In the genomic region with DNA sequence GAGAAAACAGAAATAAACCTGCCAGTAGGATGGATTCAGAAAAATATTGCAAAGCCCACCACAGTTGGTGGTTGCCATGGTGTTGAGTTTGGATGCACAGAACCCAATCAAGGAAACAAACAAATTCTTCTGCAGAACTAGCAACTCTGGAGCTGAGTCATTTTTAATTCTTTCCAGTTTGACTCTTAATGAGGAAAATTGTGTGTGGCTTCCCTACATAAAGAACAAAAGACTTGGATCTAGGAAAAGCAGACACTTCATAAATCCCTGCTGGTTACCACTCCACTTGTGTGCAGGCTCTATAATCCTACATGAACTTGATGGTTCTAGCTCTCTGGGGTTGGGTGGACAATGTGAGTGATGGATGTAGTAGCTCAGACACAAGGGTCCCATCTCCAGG, we compare ENCODE assay signal across 23 mouse cellular contexts.
DNase-seq lines count a peak whose midpoint lies in the region; ATAC-seq and TF ChIP-seq lines count a peak whose summit lies in the region.
"Had no signal": no experiment of that assay in that cellular context is flagged by ENCODE, and none has a peak within 500 bp of the region (broad histone marks: within the 10 kb centered on the region; RNA-seq: fewer than 3 reads in every experiment).

No protein-coding gene starts in this region.

- no peak overlapping the region for H3K4me3 ChIP-seq in layer of hippocampus, adult 2 months
- H3K4me3 ChIP-seq in midbrain, embryonic 11.5 days (ENCODE audit: low read depth, low read length): no peak overlapping the region
- H3K4me3 ChIP-seq in midbrain, postnatal 0 days (ENCODE audit: low read depth, low read length): no peak overlapping the region
- H3K4me3 ChIP-seq: embryonic facial prominence, embryonic 13.5 days; embryonic facial prominence, embryonic 15.5 days; erythroblast, embryonic 14.5 days; forebrain, embryonic 10.5 days; forebrain, embryonic 12.5 days had no signal

- peak overlapping the region; percentile 58 for H3K27ac ChIP-seq in layer of hippocampus, adult 2 months
- H3K27ac ChIP-seq in midbrain, embryonic 11.5 days (ENCODE audit: low read depth, low read length): no peak overlapping the region
- H3K27ac ChIP-seq in midbrain, postnatal 0 days (ENCODE audit: low read depth, low read length): no peak overlapping the region
- H3K27ac ChIP-seq: embryonic facial prominence, embryonic 13.5 days; embryonic facial prominence, embryonic 15.5 days; forebrain, embryonic 10.5 days; forebrain, embryonic 12.5 days had no signal

- DNase-seq in layer of hippocampus, adult 2 months (ENCODE audit: low spot score in 2 of 2): peak in 1 of 2 experiments; percentile 13
- no peak for DNase-seq in layer of hippocampus, postnatal 25 days (ENCODE audit: extremely low spot score in 1 of 2, low spot score in 1 of 2)
- DNase-seq in midbrain, embryonic 11.5 days (ENCODE audit: low spot score, missing footprints): peak; percentile 67
- no peak for DNase-seq in midbrain, postnatal 0 days (ENCODE audit: low spot score)
- DNase-seq in brain, adult 2 months (ENCODE audit: low read depth, low spot score): peak; percentile 39
- no peak for DNase-seq in adrenal gland, adult 8-10 months
- no peak for DNase-seq in urinary bladder, postnatal 10 days (ENCODE audit: low spot score)
- DNase-seq: adrenal gland, postnatal 10 days; adrenal gland, postnatal 25 days; cerebellum, adult 11-12 months; cerebellum, adult 2 months; cerebellum, adult 9-11 months; cerebellum, postnatal 14 days; cerebellum, postnatal 36 days; embryo, embryonic 11 days had no signal

- no peaks in the 10 kb centered on the region for H3K9me3 ChIP-seq in midbrain, embryonic 11.5 days (ENCODE audit: control insufficient read depth, low read length)
- no peaks in the 10 kb centered on the region for H3K9me3 ChIP-seq in midbrain, postnatal 0 days (ENCODE audit: low read length)
- H3K9me3 ChIP-seq: embryonic facial prominence, embryonic 13.5 days; embryonic facial prominence, embryonic 15.5 days; forebrain, embryonic 10.5 days; forebrain, embryonic 12.5 days had no signal

- TF ChIP-seq CTCF in layer of hippocampus, adult 2 months (conservative IDR thresholded peaks at IDR 0.05): no peak
- TF ChIP-seq CTCF in midbrain, postnatal 0 days (IDR thresholded peaks at IDR 0.05): no peak

- H3K27me3 ChIP-seq in midbrain, embryonic 11.5 days (ENCODE audit: control insufficient read depth, insufficient read depth, low read length): no peaks in the 10 kb centered on the region
- no peaks in the 10 kb centered on the region for H3K27me3 ChIP-seq in midbrain, postnatal 0 days (ENCODE audit: insufficient read depth, low read length)
- H3K27me3 ChIP-seq: embryonic facial prominence, embryonic 13.5 days; embryonic facial prominence, embryonic 15.5 days; forebrain, embryonic 12.5 days; Patski had no signal

- no peaks in the 10 kb centered on the region for H3K36me3 ChIP-seq in midbrain, embryonic 11.5 days (ENCODE audit: control insufficient read depth, insufficient read depth, low read length)
- no peaks in the 10 kb centered on the region for H3K36me3 ChIP-seq in midbrain, postnatal 0 days (ENCODE audit: insufficient read depth, low read length)
- H3K36me3 ChIP-seq: forebrain, embryonic 12.5 days had no signal

- H3K9ac ChIP-seq in midbrain, embryonic 11.5 days (ENCODE audit: low read length): no peak overlapping the region
- no peak overlapping the region for H3K9ac ChIP-seq in midbrain, postnatal 0 days (replicated peaks; ENCODE audit: low read length, poor library complexity, severe bottlenecking)
- H3K9ac ChIP-seq: embryonic facial prominence, embryonic 13.5 days; embryonic facial prominence, embryonic 15.5 days; forebrain, embryonic 12.5 days had no signal

- no peak overlapping the region for H3K4me2 ChIP-seq in midbrain, embryonic 11.5 days
- no peak overlapping the region for H3K4me2 ChIP-seq in midbrain, postnatal 0 days (ENCODE audit: low read depth, low read length, poor library complexity, severe bottlenecking)
- H3K4me2 ChIP-seq: embryonic facial prominence, embryonic 13.5 days; embryonic facial prominence, embryonic 15.5 days; forebrain, embryonic 12.5 days had no signal

- H3K4me1 ChIP-seq in midbrain, embryonic 11.5 days (ENCODE audit: control insufficient read depth, insufficient read depth, low read length): no peaks in the 10 kb centered on the region
- no peaks in the 10 kb centered on the region for H3K4me1 ChIP-seq in midbrain, postnatal 0 days (ENCODE audit: insufficient read depth, low read length)
- H3K4me1 ChIP-seq: forebrain, embryonic 10.5 days; forebrain, embryonic 12.5 days had no signal

- no peak for ATAC-seq in midbrain, embryonic 11.5 days (ENCODE audit: low FRiP score)
- ATAC-seq in midbrain, postnatal 0 days (ENCODE audit: low FRiP score): no peak
- ATAC-seq: activated CD4-positive, CD25-positive, alpha-beta regulatory T cell, adult 4 months; forebrain, embryonic 14.5 days; Patski had no signal

Comparison
In these comparisons a context has a peak if more than half of its experiments do, and no peak if none do; other contexts are left out.
1. DNase-seq: peak in midbrain, embryonic 11.5 days (single experiment) and brain, adult 2 months (single experiment); none in layer of hippocampus, postnatal 25 days (0 of 2), midbrain, postnatal 0 days (single experiment), adrenal gland, adult 8-10 months (single experiment) and urinary bladder, postnatal 10 days (single experiment).